In genomic region chr2:36217692-36218233, GRCm38 (mm10) we compare ENCODE assay signal across 12 mouse cellular contexts. TPM values are rescaled to one million over a fixed set of nuclear protein-coding genes. Genes with fewer than 3 reads are reported as not detected.
DNase-seq lines count a peak whose midpoint lies in the region; ATAC-seq lines count a peak whose summit lies in the region.
"Had no signal": no experiment of that assay in that cellular context is flagged by ENCODE, and none has a peak within 500 bp of the region (broad histone marks: within the 10 kb centered on the region; RNA-seq: fewer than 3 reads in every experiment).

No protein-coding gene starts in this region.

- H3K9ac ChIP-seq in kidney, embryonic 16.5 days (replicated peaks; ENCODE audit: low read length) = no peak overlapping the region; the same call in 1 of the 2 replicates
- H3K9ac ChIP-seq in embryonic facial prominence, embryonic 13.5 days = peak overlapping the region; percentile 32; the same call in 1 of the 2 replicates
- H3K9ac ChIP-seq: neural tube, embryonic 12.5 days had no signal

- H3K27ac ChIP-seq in kidney, embryonic 16.5 days (ENCODE audit: low read length) = peak overlapping the region; percentile 86
- peak overlapping the region; percentile 55; the same call in 1 of the 2 replicates for H3K27ac ChIP-seq in embryonic facial prominence, embryonic 13.5 days
- H3K27ac ChIP-seq: neural tube, embryonic 12.5 days had no signal

- H3K36me3 ChIP-seq in kidney, embryonic 16.5 days (ENCODE audit: insufficient read depth, low read length) = no peaks in the 10 kb centered on the region
- no peaks in the 10 kb centered on the region for H3K36me3 ChIP-seq in embryonic facial prominence, embryonic 13.5 days
- H3K36me3 ChIP-seq: G1E; neural tube, embryonic 12.5 days had no signal

- no peaks in the 10 kb centered on the region for H3K27me3 ChIP-seq in kidney, embryonic 16.5 days (ENCODE audit: insufficient read depth, low read length)
- no peaks in the 10 kb centered on the region for H3K27me3 ChIP-seq in embryonic facial prominence, embryonic 13.5 days

- peaks cover 35% of the 10 kb centered on the region for H3K4me1 ChIP-seq in kidney, embryonic 16.5 days (ENCODE audit: insufficient read depth, low read length)
- H3K4me1 ChIP-seq in embryonic facial prominence, embryonic 13.5 days = peaks cover 45% of the 10 kb centered on the region

- 31% methylated on average over 5 of the region's 5 CpGs for WGBS in kidney, embryonic 16.5 days
- WGBS in embryonic facial prominence, embryonic 13.5 days = 51% methylated on average over 5 of the region's 5 CpGs

- H3K9me3 ChIP-seq in kidney, embryonic 16.5 days (ENCODE audit: low read length) = no peaks in the 10 kb centered on the region
- H3K9me3 ChIP-seq in embryonic facial prominence, embryonic 13.5 days = no peaks in the 10 kb centered on the region
- H3K9me3 ChIP-seq: G1E; neural tube, embryonic 12.5 days had no signal

- intact Hi-C loops in heart, postnatal 36 days (cut with DNase I) = loop anchor here (10.0 kb wide), 1 partner anchor 113 kb away; the partner anchor contains the start of gene Lhx6

- peak; percentile 90 for DNase-seq in heart, adult 11 months
- no peak for DNase-seq in heart, postnatal 36 days
- no peak for DNase-seq in kidney, postnatal 36 days
- DNase-seq in lung, postnatal 36 days = peak; percentile 50
- DNase-seq in adipocyte (ENCODE audit: low spot score) = no peak
- DNase-seq in spleen, postnatal 14 days (ENCODE audit: low spot score in 2 of 2) = no peak
- DNase-seq: cerebellum, postnatal 14 days; midbrain, embryonic 14.5 days had no signal

- H3K4me2 ChIP-seq in kidney, embryonic 16.5 days (replicated peaks; ENCODE audit: low read depth, low read length) = peak overlapping the region; percentile 28; the same call in 1 of the 2 replicates
- H3K4me2 ChIP-seq in embryonic facial prominence, embryonic 13.5 days = no peak overlapping the region
- H3K4me2 ChIP-seq: neural tube, embryonic 12.5 days had no signal

- H3K4me3 ChIP-seq in kidney, embryonic 16.5 days (ENCODE audit: low read length) = no peak overlapping the region
- no peak overlapping the region for H3K4me3 ChIP-seq in embryonic facial prominence, embryonic 13.5 days
- H3K4me3 ChIP-seq: neural tube, embryonic 12.5 days had no signal

- peak; percentile 13; the same call in 1 of the 2 replicates for ATAC-seq in kidney, embryonic 16.5 days (ENCODE audit: low FRiP score, low TSS enrichment)
- ATAC-seq in embryonic facial prominence, embryonic 13.5 days (ENCODE audit: insufficient number of reproducible peaks, insufficient read depth, low FRiP score, low TSS enrichment, low read depth) = no peak

RNA-seq across cellular contexts. Expression of gene Ptgs1, which starts 12.5 kb away (rescaled TPM):
- total RNA-seq in heart, postnatal 36 days (2021) = 10 to 100 TPM; 18.9 to 20.8 TPM
- 39.9 and 40.1 TPM in 2 replicates for polyA plus RNA-seq in kidney, embryonic 16.5 days (2015; fragmentation: Nextera tagmentation; extraction: Ambion mirVana)
- 6.6 and 6.9 TPM in 2 replicates for polyA plus RNA-seq in embryonic facial prominence, embryonic 13.5 days (2015; fragmentation: Nextera tagmentation; extraction: Ambion mirVana)

Comparison
In these comparisons a context has a peak if more than half of its experiments do, and no peak if none do; other contexts are left out.
1. DNase-seq: peak in heart, adult 11 months (single experiment) and lung, postnatal 36 days (single experiment); none in heart, postnatal 36 days (0 of 2), kidney, postnatal 36 days (0 of 2), adipocyte (single experiment) and spleen, postnatal 14 days (0 of 2).